Mouse (Mus musculus): ENCODE measurements around the gene Vps53.

Gene Vps53

DNA sequence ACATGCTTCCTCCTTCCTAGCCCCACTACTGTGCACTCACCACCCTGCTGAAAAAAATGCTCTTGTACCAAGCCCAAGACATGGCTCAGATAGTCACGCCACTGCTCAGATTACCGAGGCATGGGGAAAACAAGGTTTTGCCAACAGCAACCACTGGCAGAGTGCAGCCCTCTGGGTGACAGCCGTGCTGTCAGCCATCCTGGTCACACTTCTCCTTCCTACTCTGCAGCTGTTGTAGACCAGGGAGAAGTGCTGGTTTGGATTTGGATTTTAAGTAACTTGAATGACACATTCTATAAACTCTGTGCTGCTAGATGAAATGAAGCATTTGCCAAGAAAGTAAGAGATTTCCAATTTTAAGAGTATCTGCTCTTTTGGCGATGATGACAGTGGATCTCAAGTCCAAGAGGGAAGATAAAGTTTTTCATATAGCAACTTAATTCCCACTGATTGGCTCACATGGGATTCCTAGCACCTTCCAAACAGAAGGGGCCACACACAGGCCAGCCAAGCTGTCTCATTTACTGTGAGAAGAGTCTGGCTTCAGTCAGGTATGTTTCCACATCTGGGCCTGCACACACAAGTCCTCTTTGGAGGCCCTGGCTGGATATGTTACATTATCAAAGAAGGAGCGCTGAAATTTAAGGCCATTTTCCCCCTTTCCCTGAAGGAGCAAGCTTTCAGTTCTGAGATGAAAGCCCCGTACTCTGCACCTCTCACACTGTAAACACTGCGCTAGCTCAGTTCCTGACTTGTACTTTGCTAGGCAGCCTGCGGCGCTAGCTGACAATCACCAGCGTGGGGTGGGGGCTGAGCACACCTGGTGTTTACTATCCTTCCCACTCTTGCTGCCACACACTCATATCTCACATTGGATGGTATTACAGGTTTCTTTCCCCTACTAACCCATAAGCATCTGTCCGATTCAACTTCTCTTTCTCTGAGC lies 72.6 kb downstream of the Vps53 start:
- no peak for DNase-seq

DNA sequence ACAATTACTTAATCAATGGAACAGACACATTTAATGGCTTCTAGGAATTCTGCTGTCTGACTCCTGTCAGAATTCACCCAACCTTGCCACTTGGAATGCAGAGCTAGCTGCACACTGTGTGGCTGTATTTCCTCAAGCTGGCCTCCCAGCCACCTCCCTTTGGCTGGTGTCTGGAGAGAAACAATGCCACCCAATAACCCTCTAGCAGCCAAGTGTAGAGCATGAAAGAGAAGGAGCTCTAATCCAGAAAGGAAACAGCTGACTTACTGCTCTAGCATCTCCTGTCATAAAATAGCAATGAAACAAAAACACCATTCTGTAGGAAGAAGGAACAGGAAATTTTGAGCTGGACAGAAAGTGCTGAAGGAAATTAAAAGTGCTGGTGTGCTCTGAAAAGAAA lies 78.3 kb downstream of the Vps53 start:
- no peak for DNase-seq

DNA sequence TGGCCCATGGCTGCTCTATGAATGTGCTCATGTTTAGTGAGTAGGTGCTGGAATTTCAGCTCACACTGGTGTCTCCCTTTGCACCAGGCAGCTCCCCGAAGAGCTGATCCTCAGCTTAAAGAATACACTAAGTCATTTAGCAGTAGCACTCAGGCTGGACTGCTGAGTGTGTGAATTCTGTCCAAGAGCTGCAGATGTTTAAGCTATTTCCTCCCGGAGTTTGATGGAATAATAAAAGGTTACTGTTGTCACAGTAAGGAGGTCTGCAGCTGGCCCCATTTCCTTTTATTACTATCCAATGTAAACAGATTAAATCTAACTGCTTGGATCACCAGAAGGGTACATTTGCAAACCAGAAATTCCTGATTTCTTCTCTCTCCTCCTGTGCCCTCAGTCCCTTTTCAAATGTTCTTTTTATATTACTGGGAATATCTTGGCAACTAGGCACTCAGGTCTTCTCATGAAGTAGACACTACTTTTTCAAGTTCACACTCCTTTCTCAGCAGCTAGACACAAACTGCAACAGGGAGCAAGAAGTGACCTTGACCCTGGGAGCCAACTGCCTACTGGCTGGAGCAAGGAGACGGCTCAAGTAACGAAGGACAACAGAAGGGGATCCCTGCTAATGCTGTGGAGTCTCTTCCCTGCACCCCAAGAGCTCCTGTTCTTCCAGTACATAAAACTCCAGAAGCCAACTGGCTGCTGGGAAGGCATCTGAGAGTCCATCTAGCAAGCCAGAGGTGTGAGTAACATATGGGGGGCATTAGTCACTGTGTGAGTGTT lies 80.1 kb downstream of the Vps53 start:
- DNase-seq: no peak

DNA sequence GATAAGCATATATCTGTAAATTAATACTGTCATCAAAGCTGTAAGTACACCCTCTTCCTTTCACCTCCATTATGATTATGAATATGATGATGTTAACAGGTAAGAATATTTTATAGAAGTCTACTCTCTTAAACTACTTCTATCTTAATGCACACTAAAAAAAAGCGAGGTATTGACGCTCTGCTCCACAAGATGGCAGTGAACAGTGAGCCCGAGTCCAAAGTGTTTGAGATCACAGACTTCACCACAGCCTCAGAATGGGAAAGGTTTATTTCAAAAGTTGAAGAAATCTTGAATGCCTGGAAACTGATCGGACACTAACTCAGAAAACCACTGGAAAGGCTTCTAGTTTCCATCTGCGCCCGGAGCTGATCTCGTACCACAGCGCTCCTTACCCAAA lies 85.8 kb downstream of the Vps53 start:
- no peak for DNase-seq

DNA sequence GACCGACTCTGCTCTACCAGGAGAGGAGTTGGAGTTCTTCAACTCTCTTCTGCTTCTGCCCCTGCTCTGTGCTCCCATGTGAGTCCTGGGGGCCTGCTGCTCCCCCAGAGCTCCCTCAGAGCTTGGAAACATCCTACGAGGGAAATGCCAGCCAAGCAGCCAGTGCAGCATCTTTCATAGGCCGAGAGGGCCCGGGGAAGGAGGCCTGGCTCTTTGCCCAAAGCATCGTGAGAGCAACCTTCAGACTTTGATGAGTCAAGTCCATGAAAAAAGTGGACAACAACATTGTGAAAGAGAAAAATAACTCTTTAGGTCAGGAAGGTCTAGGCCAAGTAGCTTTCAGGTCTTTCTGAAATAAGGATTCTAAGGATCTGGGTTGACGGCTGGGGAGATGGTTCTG lies 89.7 kb downstream of the Vps53 start:
- no peak for DNase-seq

DNA sequence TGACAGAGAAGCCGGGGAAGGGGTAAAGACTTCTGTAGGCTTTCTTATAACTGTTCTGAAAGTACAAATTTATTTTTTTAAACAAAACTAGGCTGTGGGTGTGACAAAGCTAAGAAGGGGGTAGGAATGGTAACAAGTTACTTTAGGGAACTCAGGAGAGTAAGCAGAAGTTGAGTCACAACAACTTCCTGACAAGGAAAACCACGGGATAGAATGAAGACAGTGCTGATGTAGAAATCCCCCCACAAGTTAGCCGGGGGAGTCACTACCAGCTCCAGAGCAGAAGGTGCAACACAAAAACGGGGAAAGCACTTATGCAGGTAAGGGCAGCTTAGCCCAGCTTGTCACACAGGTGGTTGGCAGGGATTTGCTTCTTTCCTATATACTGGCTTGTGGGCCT lies 90.9 kb downstream of the Vps53 start:
- no peak for DNase-seq

DNA sequence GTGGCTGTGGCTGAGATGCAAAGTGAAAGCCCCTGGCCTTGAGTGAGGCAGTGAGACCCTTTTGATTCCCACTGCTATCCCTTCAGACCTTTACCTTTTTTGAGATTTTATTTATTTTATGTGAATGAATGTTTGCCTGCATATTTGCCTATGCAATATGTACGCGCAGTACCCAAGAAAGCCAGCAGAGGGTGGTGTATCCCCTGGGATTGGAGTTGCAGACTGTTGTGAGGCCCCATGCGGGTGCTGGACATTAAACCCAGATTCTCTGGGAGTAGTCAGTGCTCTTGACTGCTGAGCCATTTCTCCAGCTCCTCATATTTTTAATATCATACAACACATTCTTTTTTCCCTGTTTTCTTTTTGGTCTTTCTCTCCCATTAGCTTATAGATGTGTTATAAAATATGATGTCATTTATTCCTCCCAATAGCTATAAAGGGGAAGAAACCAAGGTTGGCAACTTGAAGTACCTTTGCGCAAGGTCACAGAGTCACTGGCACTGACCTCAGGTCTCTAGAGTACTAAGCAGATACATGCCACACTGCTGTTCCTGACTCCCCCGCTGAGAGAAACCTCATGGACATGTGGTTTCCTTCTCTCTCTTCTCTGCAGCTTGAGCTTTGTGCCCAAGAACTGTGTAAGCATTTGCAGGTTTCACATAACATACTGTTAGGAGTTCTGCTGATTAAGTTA lies 93.4 kb downstream of the Vps53 start:
- DNase-seq: no peak

DNA sequence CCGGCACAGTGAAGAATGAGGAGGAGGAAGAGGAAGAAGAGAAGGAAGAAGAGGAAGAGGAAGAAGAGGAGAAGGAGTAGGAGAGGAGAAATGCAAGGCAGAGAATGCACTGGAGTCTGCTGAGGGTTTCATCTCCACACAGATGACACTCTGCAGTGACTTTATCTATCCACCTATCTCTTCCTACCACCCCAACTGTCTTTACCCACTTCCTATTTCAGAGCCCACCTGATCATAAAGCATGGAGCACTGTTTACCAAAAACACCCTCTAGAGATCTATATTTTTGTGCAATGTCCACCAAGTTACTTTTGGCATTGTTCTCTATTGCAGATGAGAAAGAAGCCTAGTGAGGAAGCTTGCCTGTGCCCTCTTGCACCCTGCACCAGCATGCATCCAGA lies 94.5 kb downstream of the Vps53 start:
- DNase-seq: no peak

DNA sequence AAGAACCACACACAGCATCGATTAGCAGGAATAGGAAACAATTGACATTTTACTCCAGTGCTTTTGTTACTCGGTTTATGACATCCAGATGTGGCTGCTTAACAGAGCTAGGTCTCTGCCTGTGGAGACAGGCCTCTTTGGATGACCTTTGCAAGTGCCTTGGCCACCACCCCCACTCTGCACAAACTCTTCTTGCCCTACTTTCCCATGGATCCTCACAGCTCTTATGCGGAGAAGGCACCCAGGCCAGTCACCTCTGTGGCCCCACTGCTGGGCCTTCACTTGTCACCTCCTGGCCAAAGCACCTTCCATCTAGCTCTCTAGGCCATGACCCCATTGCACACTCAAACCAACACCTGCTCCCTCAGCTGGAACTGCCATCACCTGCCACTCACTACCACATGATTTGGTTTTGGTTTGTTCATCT lies 95.5 kb downstream of the Vps53 start:
- no peak for DNase-seq

DNA sequence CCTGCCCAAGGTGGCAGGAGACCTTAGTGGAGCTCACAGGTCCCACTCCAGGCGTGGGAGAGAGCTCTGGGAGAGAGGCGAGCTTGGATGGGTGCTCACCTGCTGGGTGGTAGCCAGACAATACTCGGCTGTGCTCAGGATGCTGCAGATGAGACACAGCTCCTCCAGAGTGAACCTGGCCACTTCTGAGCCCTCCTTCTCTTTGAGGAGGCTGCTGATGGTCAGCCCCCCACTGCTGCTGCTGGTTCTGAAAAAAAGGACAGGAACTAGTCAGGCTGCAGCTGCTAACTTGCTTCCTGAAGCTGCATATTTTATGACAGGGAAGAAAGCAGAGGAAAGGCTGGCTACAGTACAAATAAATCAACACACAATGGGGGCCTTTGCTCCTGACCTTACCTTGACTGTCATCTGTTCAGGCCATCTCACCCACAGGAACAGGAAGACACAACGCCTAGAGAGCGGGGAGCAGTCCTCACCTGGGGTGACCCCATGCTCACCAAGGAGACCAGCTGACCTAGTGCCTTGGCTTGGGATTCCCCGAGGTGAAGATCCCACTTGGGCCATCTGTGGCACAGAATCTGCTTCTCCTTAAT lies 98.3 kb downstream of the Vps53 start:
- DNase-seq: no peak

DNA sequence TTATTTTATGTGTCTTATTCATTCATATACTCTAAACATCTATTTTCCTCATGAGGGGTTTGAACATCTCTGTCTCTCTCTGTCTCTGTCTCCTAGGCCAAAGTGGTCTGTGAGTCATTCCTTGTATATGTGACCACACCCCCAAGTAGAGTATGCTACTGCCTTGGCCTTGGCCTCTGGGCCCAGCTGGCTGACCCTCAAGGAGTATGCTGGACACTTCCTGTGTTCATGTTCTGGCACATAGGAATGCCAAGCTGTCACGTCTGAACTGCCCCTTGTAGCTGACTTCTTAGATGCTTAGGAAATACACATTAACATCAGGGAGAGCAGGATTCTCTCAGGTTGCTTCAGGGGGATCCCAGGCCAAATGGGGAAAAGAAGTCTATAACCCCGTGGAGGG lies 99.2 kb downstream of the Vps53 start:
- DNase-seq: no peak

DNA sequence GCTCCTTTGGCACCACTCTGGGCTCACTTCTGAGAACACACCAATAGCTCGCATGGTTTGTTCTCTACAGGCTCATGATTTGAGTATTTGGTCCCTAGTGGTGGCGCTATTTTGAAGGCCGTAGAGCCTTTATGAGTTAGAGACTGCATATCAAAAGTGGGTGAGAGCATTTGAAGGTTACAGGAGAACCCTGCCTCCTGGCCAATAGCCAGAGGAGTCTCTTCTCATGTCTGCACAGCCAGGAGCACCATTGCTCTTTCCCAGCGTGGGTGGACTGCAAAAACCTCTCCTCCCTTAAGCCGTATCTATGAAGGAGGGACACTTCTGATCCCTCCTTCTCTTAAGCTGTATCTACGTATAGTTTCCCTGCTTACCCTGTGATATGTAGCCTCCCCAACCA lies 102.1 kb downstream of the Vps53 start:
- DNase-seq: no peak

DNA sequence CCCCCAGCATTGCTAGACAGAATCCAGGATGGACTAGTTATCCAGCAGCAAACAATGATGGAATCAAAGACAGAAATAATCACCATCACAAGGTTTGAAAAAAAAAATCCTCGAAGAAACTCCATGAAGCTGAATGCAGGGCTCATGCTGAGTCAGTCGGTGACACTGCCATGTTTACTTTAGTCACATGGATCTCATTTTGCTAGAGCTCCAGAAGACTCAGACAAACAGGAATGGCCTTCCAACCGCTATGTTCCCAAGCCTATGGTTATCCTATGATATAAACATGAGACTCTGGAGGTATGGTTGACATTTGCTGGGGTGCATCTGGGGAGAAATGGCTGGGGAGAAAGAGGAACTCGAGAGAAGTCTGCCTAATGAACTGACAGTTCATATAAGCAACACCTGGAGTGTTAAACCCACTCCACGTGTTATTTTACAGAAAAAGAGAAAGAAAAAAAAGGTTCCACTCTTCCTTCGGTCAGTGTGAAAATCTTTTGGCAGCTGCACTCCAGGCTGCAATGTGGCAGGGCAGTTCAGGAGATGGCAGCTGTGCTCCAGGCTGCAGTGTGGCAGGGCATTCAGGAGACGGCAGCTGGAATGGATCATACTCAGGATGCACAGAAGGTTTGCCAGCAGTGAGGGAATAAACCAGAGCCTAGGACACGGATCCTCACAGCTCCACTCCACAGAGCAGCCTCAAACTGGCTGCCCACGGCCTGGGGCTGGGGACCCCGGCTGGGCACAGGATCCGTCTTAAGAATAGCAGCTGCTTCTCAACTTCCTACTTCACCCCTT lies 105.0 kb downstream of the Vps53 start:
- no peak for DNase-seq

DNA sequence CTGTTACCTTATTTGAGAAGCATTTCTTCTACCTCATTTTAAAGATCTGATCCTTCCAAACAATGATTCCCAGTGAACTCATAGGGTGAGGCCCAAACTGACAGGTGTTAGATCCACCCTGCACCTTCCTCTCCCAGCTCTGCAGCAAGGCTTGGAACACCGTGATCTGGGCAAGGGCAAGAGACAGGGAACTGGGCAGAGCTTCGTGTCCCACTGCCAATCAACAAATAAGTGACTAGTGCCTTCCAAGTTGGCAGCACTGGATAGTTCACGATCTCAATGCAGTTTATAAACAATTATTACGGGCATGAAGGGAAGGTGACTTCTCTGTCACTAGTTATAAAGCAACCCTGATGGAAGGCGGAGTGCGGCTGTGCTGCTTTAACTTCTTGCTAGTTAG lies 109.6 kb downstream of the Vps53 start:
- no peak for DNase-seq

DNA sequence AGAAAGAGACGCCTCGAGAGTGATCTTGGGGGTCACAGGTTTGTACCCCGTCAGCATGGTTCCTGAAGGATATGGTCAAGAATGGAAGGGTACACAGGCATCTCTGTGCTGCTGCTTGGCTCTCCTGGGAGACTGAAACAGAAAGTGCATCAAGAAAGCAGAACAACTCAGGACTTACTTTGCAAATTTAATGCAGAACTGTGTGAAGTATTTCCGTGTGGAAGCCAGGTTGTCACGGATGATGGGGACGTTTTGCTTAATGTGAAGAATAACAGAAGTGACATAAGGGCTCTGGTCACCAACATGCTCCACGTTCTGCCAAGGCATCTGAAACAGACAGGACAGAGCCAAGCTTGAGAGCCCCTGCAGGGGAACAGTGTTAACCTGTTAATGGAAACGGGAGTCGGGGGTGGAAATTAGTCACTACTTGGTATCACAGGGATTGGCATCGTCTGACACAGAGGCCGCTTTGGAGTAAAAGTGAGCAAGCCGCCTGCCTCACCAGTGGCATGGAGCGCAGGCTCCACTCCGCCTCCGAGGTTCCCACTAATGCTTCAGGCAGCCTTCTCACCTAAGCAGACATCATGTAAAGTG lies 112.8 kb downstream of the Vps53 start:
- DNase-seq: no peak

DNA sequence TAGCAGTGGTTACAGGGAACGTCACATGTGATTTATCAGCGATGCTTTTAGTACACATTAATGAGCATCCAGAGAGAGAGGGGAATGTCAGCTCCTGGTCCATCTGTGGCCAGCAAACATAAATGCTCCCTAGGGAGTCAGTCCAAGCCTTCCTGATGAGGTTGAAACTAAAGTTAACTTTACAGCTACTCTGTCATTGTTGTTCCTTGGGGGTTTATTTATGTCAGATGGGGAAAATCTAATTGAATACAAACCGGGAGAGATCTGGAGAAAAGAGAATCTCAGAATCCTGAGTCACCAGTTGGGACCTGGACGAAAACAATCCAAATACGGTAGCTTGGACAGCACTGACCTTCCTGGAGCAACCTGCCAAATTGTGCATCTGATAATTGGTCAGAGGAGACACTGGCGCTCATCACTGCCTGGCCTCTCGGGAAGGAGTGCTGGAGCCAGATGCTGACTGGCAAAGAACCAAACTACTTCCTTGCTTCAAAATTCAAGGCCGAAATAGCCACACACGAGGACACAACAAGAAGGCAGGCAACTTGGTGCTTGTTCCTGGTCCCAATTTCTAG lies 113.8 kb downstream of the Vps53 start:
- DNase-seq: no peak

DNA sequence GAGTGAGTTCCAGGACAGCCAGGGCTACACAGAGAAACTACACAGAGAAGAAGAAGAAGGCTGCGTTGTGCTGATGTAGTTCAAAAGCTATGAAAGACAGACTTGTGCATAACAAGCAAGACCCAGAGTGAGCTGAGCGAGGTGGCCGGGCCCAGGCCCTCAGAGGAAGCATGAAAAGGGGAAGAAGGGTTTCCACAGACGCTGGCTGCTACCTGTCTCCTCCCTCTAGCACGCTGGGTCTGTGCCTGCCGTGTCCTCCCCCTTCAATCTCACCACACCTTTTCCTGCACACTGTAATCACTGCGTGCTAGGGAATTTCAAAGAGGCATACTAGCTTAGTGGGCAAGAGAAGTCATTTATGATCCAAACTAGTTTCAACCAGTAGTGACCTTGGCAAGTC lies 115.0 kb downstream of the Vps53 start:
- DNase-seq: no peak

DNA sequence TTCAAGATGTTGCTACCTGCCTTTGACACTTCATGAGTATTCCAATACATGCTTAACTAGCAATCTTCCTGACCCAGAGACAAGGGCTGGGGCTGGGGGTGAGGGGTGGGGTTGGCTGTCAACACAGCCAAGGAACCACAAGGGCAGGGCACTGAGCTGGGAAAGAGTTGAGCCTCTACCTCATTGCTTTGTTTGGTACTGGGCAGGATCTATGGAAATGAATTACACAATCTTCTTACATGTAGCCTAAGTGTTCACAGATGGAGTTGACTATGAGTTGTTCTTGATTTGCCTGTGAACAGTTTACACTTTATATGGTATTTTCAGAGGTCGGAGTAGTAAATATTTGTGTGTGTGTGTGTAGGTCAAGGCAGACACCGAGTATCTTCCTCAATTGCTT lies 118.5 kb downstream of the Vps53 start:
- DNase-seq: no peak

DNA sequence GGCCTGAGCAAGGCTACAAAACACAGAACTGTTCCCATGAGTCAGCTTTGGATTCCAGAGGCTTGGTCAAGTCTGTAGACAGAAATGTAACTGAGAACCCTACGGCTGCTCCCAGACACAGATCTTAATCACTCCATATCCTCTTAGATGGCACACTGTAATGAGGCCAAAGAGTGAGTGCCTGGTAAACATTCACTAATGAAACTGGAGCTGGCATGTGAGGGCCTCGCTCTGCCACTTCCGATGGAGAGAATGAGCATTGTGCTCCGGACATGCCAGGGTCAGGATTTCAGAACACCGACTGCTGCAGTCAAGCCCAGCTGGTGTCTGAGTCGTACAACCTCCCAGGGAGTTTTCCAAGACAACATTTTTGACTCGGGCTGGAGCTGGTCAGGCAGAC lies 119.5 kb downstream of the Vps53 start:
- no peak for DNase-seq

DNA sequence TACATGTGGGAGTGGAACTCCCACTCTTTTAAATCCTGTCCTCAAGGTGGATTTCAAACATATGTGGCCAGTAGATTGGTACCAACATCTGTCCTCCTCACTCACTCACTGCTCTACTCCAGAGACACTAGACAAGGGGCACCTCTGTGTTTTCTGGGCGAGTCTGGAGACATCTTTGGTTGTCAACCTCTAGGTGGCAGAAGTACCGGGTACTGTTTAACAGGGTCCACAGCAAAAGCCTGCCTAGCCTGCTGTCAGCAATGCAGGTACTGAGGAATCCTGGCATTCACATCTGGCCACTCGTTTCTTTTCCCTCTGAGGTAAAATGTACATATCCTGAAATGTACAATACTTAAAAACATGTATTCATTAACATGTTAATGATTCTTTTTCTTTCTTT lies 123.0 kb downstream of the Vps53 start:
- DNase-seq: no peak

DNA sequence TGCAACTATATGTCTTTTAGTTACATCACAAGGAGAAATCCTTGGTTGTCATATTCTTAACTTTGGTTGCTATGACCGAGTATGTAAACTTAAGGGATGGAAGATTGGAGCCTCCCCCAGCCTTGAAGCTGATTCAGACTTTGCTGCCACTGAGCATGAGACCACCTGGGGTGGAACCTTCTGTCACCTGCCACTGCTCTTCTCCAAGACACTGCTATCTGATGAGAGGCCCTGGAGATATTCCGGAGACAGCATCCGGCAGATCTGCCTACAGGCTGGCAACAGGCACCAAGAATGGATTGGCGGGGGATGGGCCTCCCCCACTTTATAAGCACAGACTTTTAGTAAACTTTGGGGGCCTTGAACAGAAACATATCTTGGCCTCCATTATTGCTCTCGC lies 127.0 kb downstream of the Vps53 start:
- no peak for DNase-seq

All from right cerebral cortex, adult 18-20 months (tissue).